Mouse (Mus musculus) ES-E14 (cell line): ENCODE data around the gene Neu1.

Experiments used
- CHD2 ChIP-seq: IDR thresholded peaks from 2 replicates; pipeline ENCODE4 v1.6.1; 2014; ENCODE audit warnings: mild to moderate bottlenecking, low read depth, low read length, inconsistent platforms
- HCFC1 ChIP-seq: IDR thresholded peaks from 2 replicates; pipeline ENCODE4 v1.6.1; 2012; ENCODE audit warnings: low read length, inconsistent platforms, borderline replicate concordance; ENCODE audit not compliant: insufficient read depth
- MAFK ChIP-seq: IDR thresholded peaks from 2 replicates; pipeline ENCODE4 v1.6.1; 2014; ENCODE audit warnings: mild to moderate bottlenecking, low read depth, low read length, inconsistent platforms; ENCODE audit not compliant: insufficient read depth
- ZC3H11A ChIP-seq: IDR thresholded peaks from 2 replicates; pipeline ENCODE4 v1.6.1; 2012; ENCODE audit warnings: low read depth, mild to moderate bottlenecking, inconsistent platforms, low read length, borderline replicate concordance
- ZNF384 ChIP-seq: IDR thresholded peaks from 2 replicates; pipeline ENCODE4 v1.6.1; 2012; ENCODE audit warnings: low read depth, low read length, inconsistent platforms

DNA sequence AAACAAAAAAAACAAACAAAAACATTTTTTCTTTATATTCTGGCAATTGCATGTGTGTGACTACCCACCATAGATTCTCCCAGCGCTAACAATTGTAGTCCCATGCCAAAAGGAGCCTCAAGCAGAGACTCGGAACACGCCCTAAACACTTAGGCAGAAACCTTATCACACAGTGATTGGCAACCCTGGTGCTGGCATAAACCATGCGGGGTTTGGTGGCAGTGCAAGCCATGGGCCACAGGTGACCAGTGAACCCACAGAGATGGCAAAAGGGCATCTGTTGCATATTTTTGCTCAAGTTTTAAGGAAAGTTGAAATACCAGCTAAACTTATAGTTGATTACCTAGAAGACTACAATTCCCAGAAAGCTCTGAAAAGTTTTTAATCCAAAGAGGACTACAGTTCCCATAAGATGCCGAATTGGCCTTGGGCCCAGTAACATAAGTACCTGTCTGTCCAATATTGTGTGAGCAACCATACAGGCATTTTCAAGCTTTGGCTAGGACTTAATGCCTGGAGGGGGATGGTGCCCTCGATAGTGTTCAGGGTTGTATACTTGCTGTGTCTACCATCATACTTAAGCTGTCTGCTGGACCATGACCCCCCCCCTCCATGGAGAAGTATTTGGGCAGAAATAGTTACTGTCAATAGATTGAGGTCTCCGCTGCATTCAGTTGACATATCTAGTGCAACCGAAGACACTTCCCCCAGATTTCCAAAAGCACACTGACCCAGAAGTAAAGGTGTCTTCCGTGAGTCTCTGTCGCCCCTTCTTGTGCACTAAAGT is 33.5 kb upstream of the Neu1 start:
- TF ChIP-seq CHD2 (no peak), HCFC1 (0 out of 2 replicates have a peak, but pooled peaks have one; percentile 36), ZNF384 (no peak), ZC3H11A (no peak), MAFK (no peak)
